Mouse (Mus musculus) limb, embryonic 13.5 days (tissue): ENCODE measurements around the gene Tspan5. TPM values are rescaled to one million over a fixed set of nuclear protein-coding genes. Genes with fewer than 3 reads are reported as not detected.

ENCODE experiments used
- ATAC-seq: fragments of 200-750 bp; cut with Nextera tagmentation; 2 replicates; pipeline ENCODE4 v1.8.0; 2017; ENCODE audit warnings: low read depth, moderate number of reproducible peaks, moderate TSS enrichment; ENCODE audit not compliant: low FRiP score
- H3K27ac ChIP-seq: fragments of 300-500 bp; sonication (generic); 2 replicates; pipeline ENCODE4 v1.5.1; 2015; ENCODE audit warnings: inconsistent platforms, mild to moderate bottlenecking, moderate library complexity
- H3K27me3 ChIP-seq: fragments of 300-500 bp; sonication (generic); 2 replicates; pipeline ENCODE4 v1.6.1; 2015; ENCODE audit warnings: mild to moderate bottlenecking, inconsistent platforms
- H3K36me3 ChIP-seq: fragments of 300-500 bp; sonication (generic); 2 replicates; pipeline ENCODE4 v1.6.1; 2015; ENCODE audit warnings: inconsistent platforms, mild to moderate bottlenecking, moderate library complexity
- H3K4me1 ChIP-seq: fragments of 300-500 bp; sonication (generic); 2 replicates; pipeline ENCODE4 v1.6.1; 2015; ENCODE audit warnings: inconsistent platforms
- H3K4me2 ChIP-seq: fragments of 300-500 bp; sonication (generic); replicated peaks from 2 replicates; pipeline ENCODE4 v1.6.1; 2015; ENCODE audit warnings: inconsistent platforms, mild to moderate bottlenecking, moderate library complexity
- H3K4me3 ChIP-seq: fragments of 300-500 bp; sonication (generic); 2 replicates; pipeline ENCODE4 v1.5.1; 2015; ENCODE audit warnings: moderate library complexity, mild to moderate bottlenecking, inconsistent platforms
- H3K9ac ChIP-seq: fragments of 300-500 bp; sonication (generic); 2 replicates; pipeline ENCODE4 v1.6.1; 2015; ENCODE audit warnings: mild to moderate bottlenecking, inconsistent platforms
- H3K9me3 ChIP-seq: fragments of 300-500 bp; sonication (generic); 2 replicates; pipeline ENCODE4 v1.6.1; 2016; ENCODE audit warnings: inconsistent platforms
- WGBS: fragments of 180-500 bp; shearing (Covaris S2); methylation state at CpG from one replicate; pipeline ENCODE4 v1.1.7; 2015; 5-methylcytosine and 5-hydroxymethylcytosine counted together
- polyA plus RNA-seq: library from polyadenylated mRNA; unstranded; fragments of >200 nt; fragmentation: Nextera tagmentation; extraction: Ambion mirVana; gene quantifications from 2 replicates; pipeline ENCODE4 v1.2.1, GENCODE M21; 2015

The Tspan5 gene
- polyA plus RNA-seq, 1 experiment from 2014 or later = 32.8 TPM

DNA sequence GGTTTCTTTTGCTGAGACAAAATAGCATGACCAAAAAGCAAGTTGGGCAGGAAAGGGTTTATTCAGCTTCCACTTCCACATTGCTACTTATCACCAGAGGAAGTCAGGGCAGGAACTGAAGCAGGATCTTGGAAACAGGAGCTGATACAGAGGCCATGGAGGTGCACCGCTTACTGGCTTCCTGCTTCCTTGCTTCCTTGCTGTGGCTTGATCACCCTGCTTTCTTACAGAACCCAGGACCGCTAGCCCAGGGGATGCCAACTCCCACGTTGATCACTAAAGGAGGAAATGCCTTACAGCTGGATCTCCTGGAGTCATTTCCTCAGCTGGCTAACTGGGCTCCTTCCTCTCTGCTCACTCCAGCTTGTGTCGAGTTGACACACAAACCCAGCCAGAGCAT, 135.7 kb downstream of the Tspan5 start:
- Histone ChIP-seq H3K9me3 (no peaks in the 10 kb centered on the region; the same call in 1 of the 2 replicates), H3K4me2 (no peak overlapping the region), H3K27ac (no peak overlapping the region), H3K36me3 (peaks cover 18% of the 10 kb centered on the region), H3K4me3 (no peak overlapping the region), H3K9ac (no peak overlapping the region), H3K4me1 (peaks cover 13% of the 10 kb centered on the region; the same call in 1 of the 2 replicates), H3K27me3 (no peaks in the 10 kb centered on the region)
- ATAC-seq = no peak
- 54% methylated on average over 4 of the region's 4 CpGs for WGBS

DNA sequence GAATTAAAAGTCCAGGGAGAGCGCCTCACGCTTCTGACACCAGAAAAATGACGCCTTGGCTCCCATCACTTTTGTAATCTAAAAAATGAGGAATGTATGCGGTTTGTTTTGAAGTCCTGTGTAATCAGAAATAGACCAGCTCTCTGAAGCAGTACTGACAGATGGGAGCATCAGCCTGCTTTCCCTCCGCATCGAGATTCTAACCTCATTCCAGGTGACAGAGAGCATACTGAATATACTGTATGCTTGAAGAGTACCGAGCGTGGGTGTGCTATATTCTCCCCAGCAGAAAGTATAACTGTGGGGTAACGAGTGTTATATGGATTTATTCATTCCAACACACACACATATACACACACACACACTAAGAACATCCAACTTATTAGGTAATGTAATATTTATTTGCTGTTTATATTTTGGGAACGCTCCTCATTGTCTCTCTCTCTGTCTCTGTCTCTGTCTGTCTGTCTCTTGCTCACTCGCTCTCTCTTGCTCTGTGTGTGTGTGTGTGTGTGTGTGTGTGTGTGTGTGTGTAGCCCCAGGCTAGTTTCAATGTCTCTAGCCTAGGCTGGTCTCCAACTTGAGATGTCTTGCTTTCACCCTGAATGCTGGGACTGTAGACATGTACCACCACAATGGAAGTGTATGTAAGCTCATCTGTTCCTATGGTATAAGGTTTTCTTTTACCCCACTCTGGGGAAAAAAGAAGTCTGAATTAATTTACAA, 139.2 kb downstream of the Tspan5 start:
- Histone ChIP-seq H3K9ac (no peak overlapping the region), H3K4me1 (0 out of 2 replicates have a peak, but pooled peaks cover 9% of the 10 kb centered on the region), H3K36me3 (peaks cover 9% of the 10 kb centered on the region), H3K27me3 (no peaks in the 10 kb centered on the region), H3K4me2 (no peak overlapping the region), H3K4me3 (no peak overlapping the region), H3K27ac (no peak overlapping the region), H3K9me3 (no peaks in the 10 kb centered on the region)
- no peak for ATAC-seq
- WGBS = 88% methylated on average over 11 of the region's 11 CpGs

DNA sequence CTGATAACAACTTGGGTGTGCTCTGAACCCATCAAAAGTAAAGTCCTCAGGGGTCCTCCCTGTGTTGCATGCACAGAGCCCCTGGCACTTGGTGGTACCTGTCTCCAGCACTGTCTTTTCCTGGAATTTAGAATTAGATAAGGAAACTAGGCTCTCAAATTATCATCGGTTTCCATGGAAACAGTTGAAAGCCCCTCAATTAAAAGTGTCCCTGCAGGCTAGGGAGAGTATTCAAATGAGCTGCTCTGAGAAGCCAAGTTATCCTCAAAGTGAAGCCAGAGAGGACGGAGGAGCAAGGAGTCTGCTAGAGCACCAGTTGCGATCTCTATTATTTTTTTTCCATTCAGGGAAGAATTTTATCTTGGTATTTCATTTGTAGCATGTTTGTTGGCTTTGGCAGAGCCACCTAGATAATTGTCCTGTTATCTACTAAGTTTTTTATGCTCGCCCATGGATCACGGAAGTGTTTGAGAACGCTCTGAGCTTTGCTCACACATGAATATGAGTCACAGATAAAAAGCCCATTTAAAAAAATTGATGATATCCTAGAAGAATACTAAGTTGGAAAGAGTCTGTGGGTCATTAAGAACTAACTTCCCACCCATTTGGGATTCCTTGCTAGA, 139.8 kb downstream of the Tspan5 start:
- no peaks in the 10 kb centered on the region for H3K9me3 ChIP-seq
- H3K4me3 ChIP-seq = no peak overlapping the region
- ATAC-seq = no peak
- H3K27me3 ChIP-seq = no peaks in the 10 kb centered on the region
- no peak overlapping the region for H3K4me2 ChIP-seq
- H3K9ac ChIP-seq = no peak overlapping the region
- peaks cover 9% of the 10 kb centered on the region for H3K36me3 ChIP-seq
- H3K27ac ChIP-seq = no peak overlapping the region
- 82% methylated on average over 6 of the region's 6 CpGs for WGBS
- 0 out of 2 replicates have a peak, but pooled peaks cover 8% of the 10 kb centered on the region for H3K4me1 ChIP-seq

DNA sequence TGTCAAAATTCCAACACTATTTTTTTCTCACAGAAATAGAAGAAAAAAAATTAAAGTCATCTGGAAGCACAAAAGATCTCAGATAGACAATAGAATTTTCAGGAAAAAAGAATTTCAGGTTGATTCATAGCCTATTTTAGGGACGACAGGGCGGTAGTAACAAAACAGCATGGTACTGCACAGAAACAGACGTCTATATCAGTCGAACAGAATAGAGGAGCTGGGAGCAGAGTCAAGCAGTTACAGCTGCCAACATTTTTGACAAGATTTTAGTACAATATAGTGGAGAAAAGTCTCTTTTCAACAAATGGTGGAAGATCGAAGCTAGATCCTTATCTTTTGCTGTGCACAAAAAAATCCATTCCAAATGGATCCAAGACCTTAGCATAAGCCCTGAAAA, 144.1 kb downstream of the Tspan5 start:
- Histone ChIP-seq H3K9me3 (no peaks in the 10 kb centered on the region), H3K4me1 (peaks cover 11% of the 10 kb centered on the region), H3K27me3 (no peaks in the 10 kb centered on the region), H3K36me3 (no peaks in the 10 kb centered on the region), H3K4me2 (no peak overlapping the region), H3K9ac (no peak overlapping the region), H3K27ac (no peak overlapping the region), H3K4me3 (no peak overlapping the region)
- ATAC-seq = no peak
- WGBS = 85% methylated on average over 5 of the region's 5 CpGs

DNA sequence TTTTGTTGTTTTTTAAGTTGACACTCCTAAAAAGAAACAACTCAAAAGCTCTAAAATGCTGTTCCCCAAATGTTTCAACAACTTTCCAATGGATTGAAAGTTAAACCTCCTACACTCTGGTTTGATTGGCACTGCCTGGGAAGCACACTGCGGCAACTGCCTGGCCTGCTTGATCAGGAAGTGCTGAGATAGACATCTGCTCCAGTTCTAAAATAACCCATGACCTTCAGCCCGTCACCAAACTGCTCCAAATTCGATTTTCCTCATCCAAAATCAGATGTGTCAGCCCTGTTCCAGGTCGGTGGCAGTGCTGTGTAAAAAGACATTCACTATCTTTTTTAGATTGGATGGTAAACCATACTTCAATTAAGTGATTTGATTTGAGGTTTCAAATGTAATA, 147.2 kb downstream of the Tspan5 start:
- no peak for ATAC-seq
- Histone ChIP-seq H3K27ac (no peak overlapping the region), H3K4me1 (peaks cover 18% of the 10 kb centered on the region), H3K9ac (no peak overlapping the region), H3K4me3 (no peak overlapping the region), H3K9me3 (no peaks in the 10 kb centered on the region), H3K4me2 (no peak overlapping the region), H3K36me3 (no peaks in the 10 kb centered on the region), H3K27me3 (no peaks in the 10 kb centered on the region)
- WGBS = 59% methylated on average over 4 of the region's 4 CpGs

DNA sequence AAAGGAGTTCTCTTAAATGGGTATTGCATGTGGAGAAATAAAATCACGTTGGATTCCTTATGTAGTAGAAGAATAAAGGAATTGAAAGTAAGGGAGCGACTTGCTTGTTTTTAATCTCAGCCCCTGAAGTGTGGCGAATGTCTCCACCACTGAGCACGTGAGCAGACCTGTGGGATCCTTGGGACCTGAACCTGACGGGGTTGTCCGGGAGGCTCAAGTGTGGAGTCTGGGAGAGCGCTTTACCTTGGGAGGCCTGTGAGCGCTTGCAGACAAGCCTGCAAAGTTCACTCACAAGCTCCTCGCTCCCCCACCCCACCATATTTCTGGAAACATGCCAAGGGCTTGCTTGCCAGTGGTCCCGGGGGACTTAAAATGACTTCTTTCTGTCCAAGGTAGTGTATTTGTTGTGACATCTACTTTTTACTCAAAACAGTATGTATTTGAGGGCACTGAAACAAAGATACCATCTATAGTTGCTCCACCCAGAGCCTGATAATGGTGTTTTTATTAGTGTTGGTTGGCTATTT, 147.8 kb downstream of the Tspan5 start:
- 57% methylated on average over 10 of the region's 10 CpGs for whole genome bisulfite sequencing
- H3K27me3 ChIP-seq = no peaks in the 10 kb centered on the region
- no peak overlapping the region for H3K4me3 ChIP-seq
- peak; percentile 36; the same call in 1 of the 2 replicates for ATAC-seq
- H3K4me1 ChIP-seq = peaks cover 18% of the 10 kb centered on the region
- H3K27ac ChIP-seq = no peak overlapping the region
- 0 out of 2 replicates have a peak overlapping the region, but pooled peaks have one; percentile 39 for H3K9ac ChIP-seq
- no peaks in the 10 kb centered on the region for H3K36me3 ChIP-seq
- H3K9me3 ChIP-seq = no peaks in the 10 kb centered on the region
- H3K4me2 ChIP-seq = no peak overlapping the region

DNA sequence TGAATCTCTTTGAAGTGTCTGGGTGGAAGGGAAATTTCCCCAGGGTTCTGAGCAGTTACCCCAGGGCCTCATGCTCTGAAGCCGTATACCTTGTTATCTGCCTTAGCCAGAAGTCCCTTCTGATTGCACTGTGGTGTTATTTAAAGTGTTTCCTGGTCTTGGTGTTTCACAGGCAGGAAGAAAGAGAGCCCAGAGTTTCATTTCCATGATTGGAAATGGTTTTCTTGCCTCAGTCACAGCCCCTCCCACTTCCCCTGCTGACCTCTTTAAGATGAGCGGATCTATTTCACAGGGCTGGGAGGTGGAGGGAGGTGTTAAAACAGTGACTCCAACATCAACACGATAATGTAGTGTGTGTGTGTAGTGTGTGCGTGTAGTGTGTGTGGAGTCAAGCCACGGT, 151.5 kb downstream of the Tspan5 start:
- no peaks in the 10 kb centered on the region for H3K27me3 ChIP-seq
- peak overlapping the region; percentile 35; the same call in 1 of the 2 replicates for H3K9ac ChIP-seq
- H3K4me3 ChIP-seq = no peak overlapping the region
- H3K4me2 ChIP-seq = no peak overlapping the region
- H3K27ac ChIP-seq = no peak overlapping the region
- no peak for ATAC-seq
- no peaks in the 10 kb centered on the region for H3K9me3 ChIP-seq
- WGBS = 25% methylated on average over 5 of the region's 5 CpGs
- peaks cover 18% of the 10 kb centered on the region for H3K4me1 ChIP-seq
- H3K36me3 ChIP-seq = peaks cover 27% of the 10 kb centered on the region

DNA sequence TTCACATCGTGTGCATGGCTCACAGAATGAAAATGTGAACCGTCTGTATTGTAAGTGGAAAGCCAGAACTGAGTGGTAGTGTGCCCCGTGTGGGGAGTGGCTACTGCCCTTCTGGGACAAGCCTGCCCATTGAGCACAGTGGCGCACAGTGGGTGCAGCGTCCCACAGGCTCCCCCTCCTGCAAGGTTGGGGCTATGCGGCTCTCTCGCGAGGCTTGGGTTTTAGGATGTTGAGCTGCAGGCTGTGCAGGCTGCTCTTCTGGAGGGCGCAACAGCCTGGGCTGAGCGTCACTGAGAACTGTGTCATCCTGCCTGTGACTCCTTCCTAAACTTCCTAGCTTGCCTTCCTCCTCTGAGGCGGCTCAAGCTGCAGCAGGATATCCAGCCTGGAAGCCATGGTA, 155.5 kb downstream of the Tspan5 start:
- H3K36me3 ChIP-seq = peaks cover 49% of the 10 kb centered on the region
- no peak overlapping the region for H3K4me2 ChIP-seq
- H3K27me3 ChIP-seq = no peaks in the 10 kb centered on the region
- 90% methylated on average over 11 of the region's 11 CpGs for WGBS
- no peak overlapping the region for H3K4me3 ChIP-seq
- H3K9me3 ChIP-seq = peaks cover 3% of the 10 kb centered on the region; the same call in 1 of the 2 replicates
- no peak overlapping the region for H3K9ac ChIP-seq
- ATAC-seq = no peak
- H3K27ac ChIP-seq = no peak overlapping the region
- H3K4me1 ChIP-seq = peaks cover 12% of the 10 kb centered on the region

DNA sequence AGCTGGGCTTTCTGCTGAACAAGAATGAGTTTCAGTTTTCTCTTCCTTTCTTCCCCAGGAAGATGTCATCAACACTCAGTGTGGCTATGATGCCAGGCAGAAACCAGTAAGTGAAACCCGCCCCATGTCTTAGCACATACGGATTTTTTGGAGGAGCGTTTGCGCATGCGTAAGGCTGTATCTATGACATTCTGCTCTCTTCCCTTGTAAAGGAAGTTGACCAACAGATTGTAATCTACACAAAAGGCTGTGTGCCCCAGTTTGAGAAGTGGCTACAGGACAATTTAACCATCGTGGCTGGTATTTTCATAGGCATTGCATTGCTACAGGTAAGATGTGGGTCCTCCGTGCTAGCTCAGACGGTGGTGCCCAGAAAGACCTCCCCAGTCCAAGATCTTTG, 156.1 kb downstream of the Tspan5 start:
- peaks cover 53% of the 10 kb centered on the region for H3K36me3 ChIP-seq
- H3K27me3 ChIP-seq = no peaks in the 10 kb centered on the region
- WGBS = 96% methylated on average over 8 of the region's 8 CpGs
- H3K27ac ChIP-seq = no peak overlapping the region
- no peak overlapping the region for H3K9ac ChIP-seq
- peaks cover 12% of the 10 kb centered on the region for H3K4me1 ChIP-seq
- peaks cover 3% of the 10 kb centered on the region; the same call in 1 of the 2 replicates for H3K9me3 ChIP-seq
- no peak overlapping the region for H3K4me3 ChIP-seq
- ATAC-seq = no peak
- no peak overlapping the region for H3K4me2 ChIP-seq

DNA sequence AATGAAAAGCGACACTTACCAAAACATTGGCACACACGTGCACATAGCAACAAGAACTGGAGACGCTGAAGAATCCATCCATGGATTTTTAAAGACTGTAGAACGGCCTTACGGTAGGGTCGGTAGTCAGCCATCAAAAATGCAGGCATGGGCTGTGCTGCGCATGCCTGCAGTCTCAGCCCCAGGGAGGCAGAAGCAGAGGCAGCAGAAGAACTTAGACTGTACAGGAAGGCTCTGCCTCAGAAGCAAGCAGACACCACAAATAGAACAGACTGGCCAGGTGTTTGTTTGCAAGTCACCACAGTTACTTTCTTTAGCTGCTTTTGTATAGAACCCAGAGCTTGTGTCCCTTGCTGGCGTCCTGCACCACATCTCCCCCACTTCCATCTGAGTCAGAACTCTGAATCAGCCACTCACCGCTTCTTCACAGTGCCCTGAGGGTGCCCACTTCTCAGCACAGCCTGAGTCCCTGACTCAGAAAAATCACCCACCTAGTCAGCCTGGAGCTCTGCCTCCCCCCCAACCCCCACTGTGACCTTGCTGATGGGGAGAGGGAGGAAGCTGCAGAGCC, 158.7 kb downstream of the Tspan5 start:
- Histone ChIP-seq H3K36me3 (peaks cover 45% of the 10 kb centered on the region), H3K4me2 (no peak overlapping the region), H3K27me3 (no peaks in the 10 kb centered on the region), H3K4me1 (peaks cover 17% of the 10 kb centered on the region), H3K9ac (no peak overlapping the region), H3K9me3 (peaks cover 3% of the 10 kb centered on the region; the same call in 1 of the 2 replicates), H3K27ac (no peak overlapping the region), H3K4me3 (no peak overlapping the region)
- ATAC-seq = no peak
- WGBS = 81% methylated on average over 9 of the region's 9 CpGs

DNA sequence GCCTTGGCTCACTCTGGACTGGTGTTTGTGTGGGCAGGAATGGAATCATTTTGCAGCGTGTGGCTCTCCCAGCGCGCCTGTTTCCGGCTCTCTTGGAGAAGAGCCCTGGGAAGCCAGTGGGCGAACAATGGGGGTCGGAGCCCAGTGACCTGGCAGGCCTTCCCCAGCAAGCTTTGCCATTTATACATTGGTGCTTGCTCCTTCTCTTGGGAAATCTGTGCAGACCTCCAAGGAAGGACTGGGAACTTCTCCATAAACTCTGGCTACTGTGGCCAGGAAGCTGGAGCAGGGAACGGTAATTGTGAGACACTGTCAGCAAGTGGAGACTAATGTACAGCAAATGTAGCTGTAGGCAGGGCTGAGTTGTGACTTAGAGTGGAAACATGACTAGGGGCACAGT, 163.7 kb downstream of the Tspan5 start:
- Histone ChIP-seq H3K4me1 (peaks cover 26% of the 10 kb centered on the region), H3K27ac (peak overlapping the region; percentile 72), H3K36me3 (peaks cover 13% of the 10 kb centered on the region; the same call in 1 of the 2 replicates), H3K27me3 (peaks cover 2% of the 10 kb centered on the region; the same call in 1 of the 2 replicates), H3K9me3 (no peaks in the 10 kb centered on the region), H3K9ac (no peak overlapping the region; the same call in 1 of the 2 replicates), H3K4me2 (no peak overlapping the region), H3K4me3 (no peak overlapping the region)
- no peak for ATAC-seq
- 47% methylated on average over 7 of the region's 7 CpGs for WGBS
